Mouse (Mus musculus) spleen, adult 2 months (tissue): ENCODE measurements around the gene Bbs2. TPM values are rescaled to one million over a fixed set of nuclear protein-coding genes. Genes with fewer than 3 reads are reported as not detected.
"Not testable (repeated sequence)": the region's sequence is repeated elsewhere in the genome, so short reads cannot be mapped to it uniquely, and the experiment has no call there.

Experiments
- DNase-seq, 2 experiments: peaks; one replicate each; pipeline versions ENCODE4 v3.0.0 to v3.0.0-alpha.2; 2012 to 2021; ENCODE audit warnings: low spot score in 2 of 2, low read depth in 1 of 2
- H3K27ac ChIP-seq: fragments of 200-500 bp; 2 replicates; pipeline ENCODE4 v1.5.1; 2012; ENCODE audit warnings: low read length, inconsistent platforms; ENCODE audit not compliant: insufficient read depth
- H3K27me3 ChIP-seq: fragments of 200-500 bp; 2 replicates; pipeline ENCODE4 v1.6.1; 2012; ENCODE audit warnings: mild to moderate bottlenecking, moderate library complexity, low read length, inconsistent platforms; ENCODE audit not compliant: control insufficient read depth, insufficient read depth
- H3K36me3 ChIP-seq: fragments of 200-500 bp; 2 replicates; pipeline ENCODE4 v1.6.1; 2012; ENCODE audit warnings: mild to moderate bottlenecking, low read length, inconsistent platforms; ENCODE audit not compliant: control insufficient read depth, insufficient read depth
- H3K4me1 ChIP-seq: fragments of 200-500 bp; 2 replicates; pipeline ENCODE4 v1.6.1; 2011; ENCODE audit warnings: inconsistent platforms; ENCODE audit not compliant: control insufficient read depth, insufficient read depth, insufficient read length
- H3K4me3 ChIP-seq: fragments of 200-500 bp; 2 replicates; pipeline ENCODE4 v1.5.1; 2011; ENCODE audit warnings: mild to moderate bottlenecking, inconsistent platforms; ENCODE audit not compliant: insufficient read depth, insufficient read length; ENCODE audit errors: extremely low read depth
- CTCF ChIP-seq: fragments of 200-500 bp; IDR thresholded peaks from 2 replicates; pipeline ENCODE4 v1.5.1; 2011; ENCODE audit warnings: mild to moderate bottlenecking, inconsistent platforms; ENCODE audit not compliant: insufficient read depth, insufficient read length, insufficient replicate concordance; ENCODE audit errors: extremely low read depth
- POLR2A ChIP-seq: fragments of 200-500 bp; IDR thresholded peaks from 2 replicates; pipeline ENCODE4 v1.6.1; 2011; ENCODE audit warnings: low read depth, low read length, inconsistent platforms
- WGBS: fragments of 180-500 bp; shearing (Covaris S2); methylation state at CpG from one replicate; pipeline ENCODE4 v1.1.7; 2018; 5-methylcytosine and 5-hydroxymethylcytosine counted together
- polyA plus RNA-seq: library from polyadenylated mRNA; depleted of rRNA; stranded (reverse); fragments of >200 nt; gene quantifications from 2 replicates; pipeline ENCODE4 v1.2.3, GENCODE M21; 2012; rRNA removed

The Bbs2 gene
- polyA plus RNA-seq, 1 experiment, result 12.1 TPM

DNA sequence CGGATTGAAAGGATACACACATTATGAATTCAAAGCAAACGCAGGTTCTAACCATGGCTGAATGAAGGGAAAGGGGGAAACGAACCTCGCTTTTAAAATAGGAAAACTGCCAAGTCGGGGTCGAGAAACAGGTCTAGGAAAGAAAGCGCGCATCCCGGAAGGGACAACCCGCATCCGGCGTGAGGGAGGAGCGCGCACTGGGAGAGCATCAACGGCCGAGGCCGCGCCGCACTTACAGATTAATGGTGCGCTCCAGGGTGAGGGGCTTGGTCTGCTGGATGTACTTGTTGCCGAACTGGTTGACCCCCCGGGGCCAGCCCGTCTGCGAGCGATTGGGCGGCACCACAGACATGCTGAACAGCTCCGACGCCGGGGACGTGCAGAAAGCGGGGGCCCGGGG is 62.2 kb downstream of the Bbs2 start:
- Histone ChIP-seq H3K4me3 (peak overlapping the region; percentile 81), H3K27ac (peak overlapping the region; percentile 71)
- H3K4me1 ChIP-seq, H3K27me3 ChIP-seq, H3K36me3 ChIP-seq: not testable (repeated sequence)
- WGBS, result 0% methylated on average over 24 of the region's 32 CpGs
- peak; percentile 24 for TF ChIP-seq POLR2A
- peak in 1 of 2 experiments; percentile 49 for DNase-seq

DNA sequence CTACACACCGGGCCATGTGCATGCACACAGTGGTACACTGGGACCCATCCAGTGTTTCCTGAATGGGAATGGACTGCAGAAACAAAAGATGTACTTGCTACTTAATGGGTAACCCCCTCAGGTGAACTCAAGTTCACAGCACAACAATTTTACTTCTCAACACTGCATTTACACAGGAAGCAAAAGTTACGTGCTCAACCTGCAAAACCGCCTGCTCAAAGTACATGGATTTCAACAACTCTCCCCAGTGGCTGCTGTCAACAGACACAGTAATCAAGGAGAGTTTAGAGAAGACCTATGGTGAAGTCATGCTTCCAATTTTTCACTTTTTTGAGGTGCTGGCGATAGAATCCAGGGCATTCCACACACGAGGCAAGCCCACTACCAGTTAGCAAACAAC is 63.5 kb downstream of the Bbs2 start:
- Histone ChIP-seq H3K27ac (no peak overlapping the region), H3K36me3 (peaks cover 7% of the 10 kb centered on the region), H3K4me1 (peaks cover 6% of the 10 kb centered on the region), H3K27me3 (no peaks in the 10 kb centered on the region), H3K4me3 (no peak overlapping the region)
- DNase-seq, result no peak
- 69% methylated on average over 5 of the region's 5 CpGs for WGBS
- TF ChIP-seq CTCF (no peak), POLR2A (no peak)

DNA sequence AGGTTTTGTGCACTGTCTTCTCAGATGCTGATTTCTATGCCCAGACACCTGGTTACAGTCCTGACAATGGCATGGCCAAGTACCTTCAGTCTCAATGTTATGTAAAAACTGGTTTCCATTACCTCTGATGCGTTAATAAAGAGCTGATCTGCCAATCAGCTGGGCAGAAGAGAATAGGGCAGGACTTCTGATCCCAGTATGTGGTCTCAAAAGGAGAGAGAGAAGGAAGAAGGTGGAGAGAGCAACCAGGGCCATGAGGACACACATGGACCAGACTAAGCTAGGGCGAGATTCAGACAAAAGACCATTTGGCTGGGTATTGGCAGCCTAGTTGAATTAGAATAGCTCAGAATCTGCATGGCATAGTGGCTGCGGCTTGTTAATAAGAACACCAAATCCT is 65.1 kb downstream of the Bbs2 start:
- WGBS, result 94% methylated on average over 3 of the region's 3 CpGs
- Histone ChIP-seq H3K4me1 (peaks cover 6% of the 10 kb centered on the region), H3K27ac (no peak overlapping the region), H3K27me3 (no peaks in the 10 kb centered on the region), H3K36me3 (peaks cover 10% of the 10 kb centered on the region), H3K4me3 (no peak overlapping the region)
- no peak for DNase-seq
- TF ChIP-seq CTCF (no peak), POLR2A (no peak)

GRCm38 (mm10) chr8:94029701-94030100 is 69.0 kb downstream of the Bbs2 start:
- no peaks in the 10 kb centered on the region for H3K27me3 ChIP-seq
- 97% methylated on average over 9 of the region's 9 CpGs for WGBS
- no peaks in the 10 kb centered on the region for H3K4me1 ChIP-seq
- H3K4me3 ChIP-seq, result no peak overlapping the region
- DNase-seq, result no peak
- TF ChIP-seq POLR2A (no peak), CTCF (no peak)
- H3K27ac ChIP-seq, result no peak overlapping the region
- H3K36me3 ChIP-seq, result peaks cover 28% of the 10 kb centered on the region

DNA sequence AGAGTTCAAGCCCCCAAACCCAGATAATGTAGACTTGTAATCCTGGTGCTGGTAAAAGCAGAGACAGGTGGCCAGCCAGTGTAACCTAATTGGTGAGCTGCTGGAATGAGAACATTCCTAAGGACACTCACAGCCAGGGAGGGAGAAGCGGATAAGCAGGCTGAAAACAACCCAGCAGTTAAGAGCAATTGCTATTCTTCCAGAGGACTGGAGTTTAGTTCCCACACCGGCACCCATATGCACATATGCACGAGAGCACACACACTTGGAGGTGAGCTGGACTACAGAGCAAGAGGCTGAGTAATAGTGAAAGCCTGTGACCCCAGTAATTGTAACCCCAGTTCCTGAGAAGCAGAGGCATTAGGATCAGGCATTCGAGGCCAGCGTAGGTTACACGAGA is 74.8 kb downstream of the Bbs2 start:
- H3K36me3 ChIP-seq, result peaks cover 35% of the 10 kb centered on the region
- no peak overlapping the region for H3K4me3 ChIP-seq
- TF ChIP-seq CTCF (no peak), POLR2A (no peak)
- no peak overlapping the region for H3K27ac ChIP-seq
- H3K27me3 ChIP-seq, result no peaks in the 10 kb centered on the region
- DNase-seq, result no peak
- no peaks in the 10 kb centered on the region for H3K4me1 ChIP-seq
- WGBS, result 95% methylated on average over 6 of the region's 6 CpGs

Other genes starting within 250 kb of the Bbs2 start
- gene Amfr, start 86.1 kb downstream of the Bbs2 start, polyA plus RNA-seq, result 70.4 and 76.9 TPM in 2 replicates
- 63.0 and 72.5 TPM in 2 replicates for gene Nudt21, start 61.9 kb downstream of the Bbs2 start, polyA plus RNA-seq
- gene Ogfod1, start 61.7 kb downstream of the Bbs2 start, polyA plus RNA-seq, result 4.1 and 4.3 TPM in 2 replicates
- gene Mt4, start 38.3 kb upstream of the Bbs2 start, polyA plus RNA-seq, result not detected in 2 replicates
- gene Mt3, start 53.7 kb upstream of the Bbs2 start, polyA plus RNA-seq, result not detected in 2 replicates
- gene Mt2, start 73.7 kb upstream of the Bbs2 start, polyA plus RNA-seq, result 19.9 and 28.9 TPM in 2 replicates
- gene Mt1, start 80.2 kb upstream of the Bbs2 start, polyA plus RNA-seq, result 325 and 535 TPM in 2 replicates
- 12.8 and 13.2 TPM in 2 replicates for gene Nup93, start 115.6 kb upstream of the Bbs2 start, polyA plus RNA-seq
- 1.2 TPM in 2 replicates for gene Slc12a3, start 230.3 kb upstream of the Bbs2 start, polyA plus RNA-seq